Mouse (Mus musculus) heart, adult 2 months (tissue): Measurements from ENCODE around the gene Mprip.

Experiments
- CTCF ChIP-seq: fragments of 200-600 bp; IDR thresholded peaks from 2 replicates; pipeline ENCODE4 v1.8.1; 2022; ENCODE audit warnings: antibody characterized with exemption, mild to moderate bottlenecking, moderate library complexity
- EP300 ChIP-seq: fragments of 200-500 bp; IDR thresholded peaks from 2 replicates; pipeline ENCODE4 v1.6.1; 2011; ENCODE audit warnings: low read depth, low read length, control low read depth; ENCODE audit not compliant: insufficient read depth
- POLR2A ChIP-seq: fragments of 200-500 bp; IDR thresholded peaks from 2 replicates; pipeline ENCODE4 v1.6.1; 2011; ENCODE audit warnings: mild to moderate bottlenecking, low read depth, low read length, control low read depth; ENCODE audit not compliant: insufficient read depth

DNA sequence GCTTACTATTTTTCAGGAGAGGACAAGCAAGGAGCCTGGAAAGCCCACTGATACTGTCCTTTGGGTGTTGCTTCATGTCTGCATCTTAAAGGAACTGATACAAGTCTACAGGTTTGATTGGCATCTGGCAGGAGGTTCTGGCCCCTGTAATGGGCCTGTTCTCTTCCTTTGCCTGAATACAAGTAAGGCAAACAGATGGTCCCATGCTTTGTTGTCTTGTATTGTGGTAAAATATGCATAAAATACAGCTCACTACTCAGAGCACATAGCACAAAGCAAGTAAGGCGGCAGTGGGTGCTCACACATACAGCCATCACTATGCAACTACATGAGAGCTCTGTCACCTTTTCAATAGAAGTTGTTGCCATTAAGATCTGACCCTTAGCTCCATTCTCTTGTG, 39.7 kb downstream of the Mprip start:
- no peak for TF ChIP-seq CTCF
- TF ChIP-seq POLR2A: no peak
- no peak for TF ChIP-seq EP300
